Mouse (Mus musculus): Measurements from ENCODE around the gene Lhfp.

DNA sequence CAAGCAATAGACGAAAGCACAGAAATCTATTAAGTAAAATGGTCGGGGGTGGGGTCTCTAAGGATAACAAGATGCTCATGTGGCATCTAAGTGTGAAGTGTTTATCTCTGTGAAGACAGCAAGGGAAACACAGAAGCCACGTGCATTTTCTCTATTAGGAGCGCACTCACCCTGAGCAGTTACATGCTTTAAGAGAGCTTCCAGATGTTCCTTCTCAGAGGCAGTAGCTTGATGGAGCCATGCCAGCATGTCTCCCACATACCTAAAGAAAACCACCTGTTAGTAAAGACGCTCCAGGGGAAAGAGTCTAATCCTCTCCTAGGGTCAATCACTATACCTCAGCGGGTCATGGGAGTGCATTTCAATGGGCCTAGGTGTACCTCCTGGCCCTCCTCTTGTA, 39.3 kb upstream of the Lhfp start:
- TF ChIP-seq FOSL1 (IDR thresholded peaks at IDR 0.05; ENCODE audit: insufficient read depth, low read length, poor library complexity, severe bottlenecking) (no peak), USF1 (IDR thresholded peaks at IDR 0.05; ENCODE audit: low read depth) (no peak), CTCF (IDR thresholded peaks at IDR 0.05; ENCODE audit: control insufficient read depth, insufficient read depth, insufficient read length) (no peak), MAX (IDR thresholded peaks at IDR 0.05) (no peak), CEBPB (IDR thresholded peaks at IDR 0.05; ENCODE audit: low read depth) (no peak), MYOG (IDR thresholded peaks at IDR 0.05; ENCODE audit: control insufficient read depth, extremely low read depth, insufficient read length) (no peak)

Measured in C2C12 (cell line).